Mouse (Mus musculus) cerebellum, adult 2 months (tissue): ENCODE data around the gene Cyp1a2. TPM values are rescaled to one million over a fixed set of nuclear protein-coding genes. Genes with fewer than 3 reads are reported as not detected.
A peak's percentile ranks its signal among the peaks of the same experiment; 100 is the strongest.
"Not testable (repeated sequence)": the region's sequence is repeated elsewhere in the genome, so short reads cannot be mapped to it uniquely, and the experiment has no call there.

Source experiments
- DNase-seq, 2 experiments: peaks; one replicate each; pipeline ENCODE4 v3.0.0; 2021
- H3K27ac ChIP-seq: fragments of 200-500 bp; 2 replicates; pipeline ENCODE4 v1.5.1; 2012; ENCODE audit warnings: low read length, control low read depth, inconsistent platforms; ENCODE audit not compliant: insufficient read depth
- H3K27me3 ChIP-seq: fragments of 200-500 bp; 2 replicates; pipeline ENCODE4 v1.6.1; 2012; ENCODE audit warnings: inconsistent platforms, mild to moderate bottlenecking, low read length, moderate library complexity; ENCODE audit not compliant: control insufficient read depth, insufficient read depth
- H3K4me1 ChIP-seq: fragments of 200-500 bp; 2 replicates; pipeline ENCODE4 v1.6.1; 2011; ENCODE audit warnings: low read length; ENCODE audit not compliant: control insufficient read depth, insufficient read depth
- H3K4me3 ChIP-seq: fragments of 200-500 bp; replicated peaks from 2 replicates; pipeline ENCODE3; 2011; ENCODE audit warnings: mild to moderate bottlenecking, low read depth, low read length, control low read depth; ENCODE audit not compliant: insufficient read depth
- CTCF ChIP-seq: fragments of 200-500 bp; IDR thresholded peaks from 2 replicates; pipeline ENCODE4 v1.5.1; 2011; ENCODE audit warnings: low read depth, mild to moderate bottlenecking, control low read depth, low read length, moderate library complexity, borderline replicate concordance; ENCODE audit not compliant: insufficient read depth
- POLR2A ChIP-seq: fragments of 200-500 bp; IDR thresholded peaks from 2 replicates; pipeline ENCODE4 v1.6.1; 2011; ENCODE audit warnings: low read length, control low read depth, borderline replicate concordance; ENCODE audit not compliant: insufficient read depth
- WGBS: fragments of 180-500 bp; shearing (Covaris S2); methylation state at CpG from one replicate; pipeline ENCODE4 v1.1.7; 2018; 5-methylcytosine and 5-hydroxymethylcytosine counted together
- polyA plus RNA-seq: library from polyadenylated mRNA; depleted of rRNA; stranded (reverse); fragments of >200 nt; gene quantifications from 2 replicates; pipeline ENCODE4 v1.2.3, GENCODE M21; 2012

The Cyp1a2 gene
- polyA plus RNA-seq, 1 experiment: not detected

DNA sequence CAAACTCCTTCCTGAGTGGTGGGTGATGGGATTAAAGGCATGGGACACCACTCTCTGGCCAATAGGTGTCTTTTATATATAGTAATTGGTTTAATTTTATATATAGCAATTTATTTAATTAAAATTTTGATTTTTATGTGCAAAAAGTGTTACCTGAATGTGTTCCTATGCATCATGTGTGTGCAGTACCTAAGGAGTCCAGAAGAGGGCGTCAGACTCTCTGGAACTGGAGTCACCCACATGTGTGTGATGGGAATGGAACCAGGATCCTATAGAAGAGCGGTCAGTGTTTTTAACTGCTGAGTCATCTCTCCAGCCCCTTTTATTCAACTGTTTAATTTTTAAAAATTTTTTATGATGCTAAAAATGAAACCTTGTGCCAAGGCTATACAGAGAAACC, 28.7 kb upstream of the Cyp1a2 start:
- no peaks in the 10 kb centered on the region for H3K4me1 ChIP-seq
- DNase-seq: no peak
- no peak overlapping the region for H3K27ac ChIP-seq
- no peak overlapping the region for H3K4me3 ChIP-seq
- TF ChIP-seq POLR2A: no peak
- peak; percentile 35; the same call in 1 of the 2 replicates for TF ChIP-seq CTCF
- 77% methylated on average over 2 of the region's 2 CpGs for WGBS
- no peaks in the 10 kb centered on the region for H3K27me3 ChIP-seq

- 83% methylated on average over 5 of the region's 5 CpGs for WGBS
- not testable (repeated sequence) for H3K27ac ChIP-seq, H3K27me3 ChIP-seq, H3K4me1 ChIP-seq, H3K4me3 ChIP-seq, DNase-seq
These were observed 26.7 kb upstream of the Cyp1a2 start for GRCm38 (mm10) chr9:57710214-57710613.

- Histone ChIP-seq H3K27me3 (no peaks in the 10 kb centered on the region), H3K4me1 (no peaks in the 10 kb centered on the region), H3K4me3 (peak overlapping the region; percentile 70), H3K27ac (peak overlapping the region; percentile 85)
- peak; percentile 54 to 63 for DNase-seq
- 2% methylated on average over 38 of the region's 39 CpGs for WGBS
- TF ChIP-seq CTCF (no peak), POLR2A (no peak)
These were observed 25.3 kb upstream of the Cyp1a2 start for GRCm38 (mm10) chr9:57708720-57709274.

GRCm38 (mm10) chr9:57708068-57708719, 24.7 kb upstream of the Cyp1a2 start, which contains the start of gene Edc3:
Gene Edc3, plus strand, starts transcription at chr9:57708540.
- WGBS: under 1% methylated on average over 23 of the region's 23 CpGs

DNA sequence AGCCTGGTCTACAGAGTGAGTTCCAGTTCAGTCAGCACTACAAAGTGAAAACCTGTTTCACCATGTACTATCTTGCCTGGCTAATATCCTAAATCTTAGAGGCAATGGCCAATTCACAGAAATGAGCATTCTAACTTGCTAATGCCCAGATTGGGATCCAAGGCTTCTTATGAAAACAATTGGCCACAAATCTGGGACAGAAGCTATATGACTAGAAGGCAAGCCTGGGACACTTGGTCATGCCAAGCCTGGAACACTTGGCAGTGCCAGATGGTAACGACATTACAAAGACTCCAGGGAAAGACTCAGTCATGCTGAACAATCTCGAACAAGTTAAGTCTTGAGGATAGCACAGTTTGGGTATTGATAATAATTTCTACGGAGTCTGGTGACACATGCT, 23.0 kb upstream of the Cyp1a2 start:
- H3K4me3 ChIP-seq: no peak overlapping the region
- no peaks in the 10 kb centered on the region for H3K4me1 ChIP-seq
- DNase-seq: peak in 1 of 2 experiments; percentile 13
- no peaks in the 10 kb centered on the region for H3K27me3 ChIP-seq
- 27% methylated on average over 3 of the region's 3 CpGs for WGBS
- no peak for TF ChIP-seq CTCF
- TF ChIP-seq POLR2A: no peak
- no peak overlapping the region for H3K27ac ChIP-seq

More at GRCm38 (mm10) chr9:57708068-57708719, 24.7 kb upstream of the Cyp1a2 start, which contains the start of gene Edc3:
- peak within 1 kb of the TSS; percentile 85 for H3K27ac ChIP-seq
- no peaks in the 10 kb centered on the region for H3K27me3 ChIP-seq
- H3K4me1 ChIP-seq: no peaks in the 10 kb centered on the region
- TF ChIP-seq CTCF (no peak), POLR2A (peak; percentile 77; the same call in 1 of the 2 replicates)
- peak within 1 kb of the TSS; percentile 70 for H3K4me3 ChIP-seq
- DNase-seq: peak; percentile 84

DNA sequence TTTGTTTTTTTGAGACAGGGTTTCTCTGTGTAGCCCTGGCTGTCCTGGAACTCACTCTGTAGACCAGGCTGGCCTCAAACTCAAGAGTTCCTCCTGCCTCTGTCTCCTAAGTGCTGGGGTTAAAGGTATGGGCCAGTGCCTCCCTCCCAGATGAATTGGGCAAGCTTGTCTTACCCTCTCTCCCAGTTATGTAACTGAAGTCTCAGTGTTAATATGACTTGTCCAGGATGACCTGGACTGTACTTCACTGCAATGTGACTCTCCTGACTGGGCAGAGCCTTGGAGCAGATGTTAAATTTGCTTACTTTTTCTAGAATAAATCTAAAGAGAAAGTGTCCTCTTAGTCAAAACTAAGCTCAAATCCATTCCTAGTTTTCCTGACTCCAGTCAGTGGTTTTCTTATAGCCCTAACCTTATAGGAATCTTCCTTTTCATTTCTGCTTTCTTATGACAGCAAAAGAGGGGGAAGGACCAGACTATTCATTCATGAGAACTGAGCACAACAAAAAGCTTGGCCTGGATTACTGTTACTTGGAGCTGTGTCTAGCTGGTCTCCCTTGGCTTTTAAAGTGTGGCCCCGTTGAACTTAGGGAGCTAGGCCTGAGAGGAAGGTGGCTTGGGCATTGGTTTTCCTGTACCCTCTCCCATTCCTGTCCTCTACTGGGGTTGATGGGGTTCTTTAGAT, 15.1 kb upstream of the Cyp1a2 start:
- no peaks in the 10 kb centered on the region for H3K4me1 ChIP-seq
- no peak for TF ChIP-seq CTCF
- no peak for TF ChIP-seq POLR2A
- no peaks in the 10 kb centered on the region for H3K27me3 ChIP-seq
- no peak for DNase-seq
- 63% methylated on average over 1 of the region's 1 CpGs for WGBS
- no peak overlapping the region for H3K4me3 ChIP-seq
- no peak overlapping the region for H3K27ac ChIP-seq

DNA sequence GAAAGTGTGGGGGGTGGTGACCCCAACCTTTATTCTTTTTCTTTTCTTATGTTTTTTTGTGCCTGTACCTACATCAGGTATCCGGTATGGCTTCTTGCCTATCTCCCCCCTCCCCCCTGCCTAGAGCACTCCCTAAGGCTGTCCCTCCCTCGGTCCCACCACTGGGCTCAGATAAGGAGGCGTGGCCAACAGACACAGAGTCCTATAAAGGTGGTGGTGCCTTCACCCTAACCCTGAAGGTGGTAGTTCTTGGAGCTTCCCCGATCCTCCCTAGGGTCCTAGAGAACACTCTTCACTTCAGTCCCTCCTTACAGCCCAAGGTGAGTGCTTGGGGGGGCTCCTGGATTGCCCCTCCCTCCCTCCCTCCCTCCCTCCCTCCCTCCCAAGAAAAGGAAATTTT, 13.9 kb upstream of the Cyp1a2 start:
- Histone ChIP-seq H3K4me3 (no peak overlapping the region), H3K27me3 (no peaks in the 10 kb centered on the region), H3K27ac (no peak overlapping the region), H3K4me1 (no peaks in the 10 kb centered on the region)
- DNase-seq: no peak
- 62% methylated on average over 4 of the region's 4 CpGs for WGBS
- TF ChIP-seq POLR2A: no peak
- no peak for TF ChIP-seq CTCF
